In the genomic region with DNA sequence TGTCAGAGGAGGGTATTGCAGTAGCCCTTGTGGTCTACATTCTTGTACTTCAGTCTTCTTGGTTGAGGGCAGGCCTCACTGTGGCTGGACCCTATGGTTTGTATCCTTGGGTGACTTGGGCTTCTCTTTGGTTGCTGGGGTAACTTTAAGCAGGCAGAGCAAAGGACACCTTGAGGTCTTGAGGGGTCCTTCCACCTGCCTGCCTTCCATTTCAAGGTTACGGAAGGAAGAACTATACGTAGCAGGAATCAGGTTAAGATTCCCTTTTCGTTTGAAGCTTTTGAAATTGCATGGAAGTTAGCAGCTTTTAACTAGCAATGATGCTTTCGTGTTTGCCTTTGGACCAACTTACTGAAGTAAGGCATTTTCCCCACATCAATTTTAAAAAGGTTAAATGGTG, we compare ENCODE assay signal across 26 mouse cellular contexts. TPM values are rescaled to one million over a fixed set of nuclear protein-coding genes. Genes with fewer than 3 reads are reported as not detected.
DNase-seq lines count a peak whose midpoint lies in the region; ATAC-seq and TF ChIP-seq lines count a peak whose summit lies in the region.
"Had no signal": no experiment of that assay in that cellular context is flagged by ENCODE, and none has a peak within 500 bp of the region (broad histone marks: within the 10 kb centered on the region; RNA-seq: fewer than 3 reads in every experiment).

No protein-coding gene starts in this region.

- H3K9ac ChIP-seq in limb, embryonic 12.5 days (replicated peaks): no peak overlapping the region
- peak overlapping the region; percentile 66 for H3K9ac ChIP-seq in CH12.LX (ENCODE audit: insufficient read depth, low read depth)
- no peak overlapping the region for H3K9ac ChIP-seq in limb, embryonic 15.5 days
- H3K9ac ChIP-seq: forebrain, embryonic 13.5 days; forebrain, postnatal 0 days; heart, embryonic 13.5 days; hindbrain, embryonic 14.5 days had no signal

- no peak for DNase-seq in gastrocnemius, adult 2 months
- no peak for DNase-seq in gastrocnemius, adult 8-10 months (ENCODE audit: low spot score in 2 of 2)
- no peak for DNase-seq in limb, embryonic 10.5 days (ENCODE audit: low spot score)
- no peak for DNase-seq in CH12.LX (ENCODE audit: extremely low read depth)
- no peak for DNase-seq in adrenal gland, postnatal 36 days
- no peak for DNase-seq in adipocyte (ENCODE audit: low spot score)
- DNase-seq: adrenal gland, adult 8-10 months; adrenal gland, postnatal 25 days; cerebellum, adult 18-20 months; cerebellum, adult 9-10 months; cerebellum, postnatal 14 days; forebrain, postnatal 0 days; gastrocnemius, postnatal 10 days; gastrocnemius, postnatal 36 days; heart, adult 2 months; heart, postnatal 14 days; heart, postnatal 4 days had no signal

- dilution Hi-C loops in CH12.LX (cut with MboI; ENCODE audit: extremely low pct_ligation_motif_present, extremely low pct_unique_long_range_greater_than_20kb, low sequenced_read_pairs): no loop called here

- ATAC-seq in limb, embryonic 12.5 days (ENCODE audit: insufficient number of reproducible peaks, insufficient read depth, low FRiP score, low TSS enrichment, low read depth): no peak
- ATAC-seq in limb, embryonic 15.5 days (ENCODE audit: insufficient number of reproducible peaks, low FRiP score, low TSS enrichment, low read depth): no peak
- ATAC-seq: forebrain, embryonic 13.5 days; forebrain, postnatal 0 days; hindbrain, postnatal 0 days; Patski had no signal

- no peak for TF ChIP-seq CTCF in gastrocnemius, adult 2 months (IDR thresholded peaks at IDR 0.05)
- no peak for TF ChIP-seq CTCF in CH12.LX (conservative IDR thresholded peaks at IDR 0.05 in 1 of 2, IDR thresholded peaks at IDR 0.05 in 1 of 2; ENCODE audit: low read depth in 2 of 2, low read length in 2 of 2)

- in situ Hi-C loops in CH12.LX (cut with MboI; ENCODE audit: low pct_ligation_motif_present, low pct_unique_long_range_greater_than_20kb, low sequenced_read_pairs): no loop called here

- H3K36me3 ChIP-seq in limb, embryonic 12.5 days: no peaks in the 10 kb centered on the region
- no peaks in the 10 kb centered on the region for H3K36me3 ChIP-seq in limb, embryonic 10.5 days
- peaks cover 1 to 36% of the 10 kb centered on the region in 2 experiments for H3K36me3 ChIP-seq in CH12.LX (replicated peaks in 1 of 2; ENCODE audit: control insufficient read depth in 1 of 2, insufficient read depth in 1 of 2, low read length in 1 of 2)
- no peaks in the 10 kb centered on the region for H3K36me3 ChIP-seq in limb, embryonic 15.5 days
- H3K36me3 ChIP-seq: heart, embryonic 10.5 days; heart, embryonic 13.5 days had no signal

- peak overlapping the region; percentile 41 for H3K4me3 ChIP-seq in gastrocnemius, adult 2 months
- no peak overlapping the region for H3K4me3 ChIP-seq in limb, embryonic 12.5 days (replicated peaks)
- H3K4me3 ChIP-seq in limb, embryonic 10.5 days: no peak overlapping the region
- H3K4me3 ChIP-seq in CH12.LX (replicated peaks in 1 of 3; ENCODE audit: low read depth in 2 of 3, low read length in 2 of 3, poor library complexity in 1 of 3): peak overlapping the region; percentile 11 to 54 (median 43)
- no peak overlapping the region for H3K4me3 ChIP-seq in limb, embryonic 15.5 days
- H3K4me3 ChIP-seq: forebrain, embryonic 10.5 days; forebrain, embryonic 13.5 days; heart, adult 2 months; heart, embryonic 10.5 days; heart, embryonic 13.5 days had no signal

- TF ChIP-seq RAD21 in CH12.LX (IDR thresholded peaks at IDR 0.05; ENCODE audit: low read depth, low read length): no peak; the same call in 1 of the 2 replicates

- H3K9me3 ChIP-seq in limb, embryonic 12.5 days: peaks cover 3% of the 10 kb centered on the region; the same call in 1 of the 2 replicates
- H3K9me3 ChIP-seq in limb, embryonic 10.5 days (replicated peaks): no peaks in the 10 kb centered on the region
- H3K9me3 ChIP-seq in CH12.LX (replicated peaks; ENCODE audit: low read length): peaks cover 2% of the 10 kb centered on the region
- H3K9me3 ChIP-seq in limb, embryonic 15.5 days: no peaks in the 10 kb centered on the region
- H3K9me3 ChIP-seq: forebrain, embryonic 13.5 days; heart, embryonic 10.5 days; heart, embryonic 13.5 days had no signal

- H3K27ac ChIP-seq in gastrocnemius, adult 2 months: peak overlapping the region; percentile 82
- peak overlapping the region; percentile 31; the same call in 1 of the 2 replicates for H3K27ac ChIP-seq in limb, embryonic 12.5 days
- H3K27ac ChIP-seq in limb, embryonic 10.5 days: no peak overlapping the region
- H3K27ac ChIP-seq in CH12.LX (ENCODE audit: insufficient read depth, low read depth): peak overlapping the region; percentile 2; the same call in 1 of the 2 replicates
- peak overlapping the region; percentile 47 for H3K27ac ChIP-seq in limb, embryonic 15.5 days
- H3K27ac ChIP-seq: forebrain, embryonic 10.5 days; forebrain, embryonic 13.5 days; heart, adult 2 months; heart, embryonic 10.5 days; heart, embryonic 13.5 days; hindbrain, embryonic 14.5 days; hindbrain, postnatal 0 days had no signal

- intact Hi-C loops in gastrocnemius, adult 2 months (cut with DNase I): no loop called here

- H3K4me2 ChIP-seq in limb, embryonic 12.5 days: no peak overlapping the region
- peak overlapping the region; percentile 53 for H3K4me2 ChIP-seq in CH12.LX (ENCODE audit: insufficient read depth, low read depth, poor library complexity, severe bottlenecking)
- no peak overlapping the region for H3K4me2 ChIP-seq in limb, embryonic 15.5 days
- H3K4me2 ChIP-seq: forebrain, embryonic 13.5 days; heart, embryonic 13.5 days; hindbrain, embryonic 14.5 days had no signal

- no peak for TF ChIP-seq EP300 in CH12.LX (IDR thresholded peaks at IDR 0.05; ENCODE audit: low read length)

- 72% methylated on average over 4 of the region's 4 CpGs for WGBS in limb, embryonic 12.5 days
- WGBS in limb, embryonic 10.5 days: 88% methylated on average over 4 of the region's 4 CpGs
- WGBS in limb, embryonic 15.5 days: 69% methylated on average over 4 of the region's 4 CpGs

- no peak; the same call in 1 of the 2 replicates for TF ChIP-seq POLR2A in CH12.LX (IDR thresholded peaks at IDR 0.05; ENCODE audit: low read depth, low read length)

- H3K4me1 ChIP-seq in limb, embryonic 12.5 days (replicated peaks): peaks cover 49% of the 10 kb centered on the region
- H3K4me1 ChIP-seq in limb, embryonic 10.5 days: peaks cover 51% of the 10 kb centered on the region
- H3K4me1 ChIP-seq in CH12.LX (ENCODE audit: control insufficient read depth in 1 of 2, insufficient read depth in 2 of 2): peaks cover 16 to 85% of the 10 kb centered on the region in 2 experiments
- H3K4me1 ChIP-seq in limb, embryonic 15.5 days: peaks cover 18% of the 10 kb centered on the region
- H3K4me1 ChIP-seq: forebrain, embryonic 13.5 days had no signal

- H3K79me2 ChIP-seq in CH12.LX (replicated peaks; ENCODE audit: control insufficient read depth, extremely low read depth, insufficient read depth, poor library complexity, severe bottlenecking): peaks cover 26% of the 10 kb centered on the region

- H3K27me3 ChIP-seq in limb, embryonic 12.5 days: no peaks in the 10 kb centered on the region
- H3K27me3 ChIP-seq in limb, embryonic 10.5 days (ENCODE audit: low read depth, poor library complexity, severe bottlenecking): no peaks in the 10 kb centered on the region
- H3K27me3 ChIP-seq in CH12.LX (replicated peaks): no peaks in the 10 kb centered on the region
- no peaks in the 10 kb centered on the region for H3K27me3 ChIP-seq in limb, embryonic 15.5 days
- H3K27me3 ChIP-seq: forebrain, embryonic 13.5 days; heart, embryonic 13.5 days; Patski had no signal

TF ChIP-seq in CH12.LX, 34 proteins besides CTCF, POLR2A, EP300 and RAD21 (continues in another document):
- no peak for TF ChIP-seq E2F4 (IDR thresholded peaks at IDR 0.05; ENCODE audit: insufficient replicate concordance, low read depth, low read length)
- TF ChIP-seq ELF1 (IDR thresholded peaks at IDR 0.05; ENCODE audit: low read depth, low read length): peak; percentile 74
- TF ChIP-seq SMC3 (IDR thresholded peaks at IDR 0.05; ENCODE audit: low read depth, low read length): peak; percentile 12
- TF ChIP-seq IRF4 (IDR thresholded peaks at IDR 0.05; ENCODE audit: low read depth, low read length): no peak
- peak; percentile 65 for TF ChIP-seq NELFE (IDR thresholded peaks at IDR 0.05; ENCODE audit: low read depth, low read length)
- TF ChIP-seq ZKSCAN1 (IDR thresholded peaks at IDR 0.05; ENCODE audit: borderline replicate concordance, low read depth, low read length): no peak
- TF ChIP-seq ZC3H11A (IDR thresholded peaks at IDR 0.05; ENCODE audit: low read depth, low read length): no peak
- TF ChIP-seq ZMIZ1 (IDR thresholded peaks at IDR 0.05; ENCODE audit: low read depth, low read length): no peak; the same call in 1 of the 2 replicates
- TF ChIP-seq MYC (IDR thresholded peaks at IDR 0.05; ENCODE audit: low read depth, low read length): no peak
- TF ChIP-seq ZNF384 (IDR thresholded peaks at IDR 0.05; ENCODE audit: low read depth, low read length): 0 out of 2 replicates have a peak, but pooled peaks have one; percentile 6
- TF ChIP-seq POLR2AphosphoS2 (IDR thresholded peaks at IDR 0.05; ENCODE audit: low read depth, low read length): no peak
- no peak; the same call in 1 of the 2 replicates for TF ChIP-seq ETS1 (conservative IDR thresholded peaks at IDR 0.05; ENCODE audit: low read depth, low read length)
- no peak for TF ChIP-seq UBTF (IDR thresholded peaks at IDR 0.05; ENCODE audit: low read depth, low read length)
- TF ChIP-seq USF1 (IDR thresholded peaks at IDR 0.05; ENCODE audit: low read depth, low read length): no peak
- no peak for TF ChIP-seq JUN (IDR thresholded peaks at IDR 0.05; ENCODE audit: insufficient read depth, low read depth, low read length)
- no peak for TF ChIP-seq PAX5 (IDR thresholded peaks at IDR 0.05; ENCODE audit: low read length)
- no peak for TF ChIP-seq CHD2 (IDR thresholded peaks at IDR 0.05; ENCODE audit: low read length)
- TF ChIP-seq JUND (conservative IDR thresholded peaks at IDR 0.05; ENCODE audit: low read depth, low read length): 0 out of 2 replicates have a peak, but pooled peaks have one; percentile 8
- TF ChIP-seq SIN3A (IDR thresholded peaks at IDR 0.05; ENCODE audit: low read length): no peak; the same call in 1 of the 2 replicates
- TF ChIP-seq TCF12 (IDR thresholded peaks at IDR 0.05; ENCODE audit: low read depth, low read length): peak; percentile 32; the same call in 1 of the 2 replicates

RNA-seq across cellular contexts. Expression of a gene that starts 51.3 kb away (rescaled TPM):
- total RNA-seq in gastrocnemius, adult 2 months (2021): 100 to 1,000 TPM; 152 to 154 TPM
- total RNA-seq in gastrocnemius, adult 8-10 months (2022): 100 to 1,000 TPM; 161 to 203 (median 178) TPM
- 110 and 119 TPM in 2 replicates for polyA plus RNA-seq in limb, embryonic 12.5 days (2016; fragmentation: Nextera tagmentation; extraction: Ambion mirVana)
- 34.3 and 47.4 TPM in 2 replicates for polyA plus RNA-seq in limb, embryonic 10.5 days (2016; fragmentation: Nextera tagmentation; extraction: Ambion mirVana)
- total RNA-seq in CH12.LX (2012; rRNA removed): 63.4 and 71.7 TPM in 2 replicates
- total RNA-seq in CH12.LX (2014; rRNA removed): 143 and 153 TPM in 2 replicates
- polyA plus RNA-seq in CH12.LX (2012; ENCODE audit: insufficient read length, low read depth): 130 and 134 TPM in 2 replicates
- 55.4 and 60.8 TPM in 2 replicates for polyA plus RNA-seq in limb, embryonic 15.5 days (2015; fragmentation: Nextera tagmentation; extraction: Ambion mirVana)
- 10 to 100 TPM; 35.1 to 67.2 TPM for total RNA-seq in adrenal gland, postnatal 36 days (2021)

Comparison
In these comparisons a context has a peak if more than half of its experiments do, and no peak if none do; other contexts are left out.
1. H3K4me3 ChIP-seq: peak in gastrocnemius, adult 2 months (single experiment) and CH12.LX (3 of 3); none in limb, embryonic 12.5 days (single experiment), limb, embryonic 10.5 days (single experiment) and limb, embryonic 15.5 days (single experiment).